Mouse (Mus musculus): ENCODE results near the gene Strn.

The Strn gene

GRCm38 (mm10) chr17:78737096-78737495 is at the start of gene Strn:
Strn (minus strand) TSS chr17:78737196.
- in situ Hi-C loops (cut with MboI; ENCODE audit: low sequenced_read_pairs) = no loop called here

- in situ Hi-C loops (cut with MboI; ENCODE audit: low sequenced_read_pairs) = no loop called here
These were observed 41.8 kb upstream of the Strn start for GRCm38 (mm10) chr17:78778765-78779164.

DNA sequence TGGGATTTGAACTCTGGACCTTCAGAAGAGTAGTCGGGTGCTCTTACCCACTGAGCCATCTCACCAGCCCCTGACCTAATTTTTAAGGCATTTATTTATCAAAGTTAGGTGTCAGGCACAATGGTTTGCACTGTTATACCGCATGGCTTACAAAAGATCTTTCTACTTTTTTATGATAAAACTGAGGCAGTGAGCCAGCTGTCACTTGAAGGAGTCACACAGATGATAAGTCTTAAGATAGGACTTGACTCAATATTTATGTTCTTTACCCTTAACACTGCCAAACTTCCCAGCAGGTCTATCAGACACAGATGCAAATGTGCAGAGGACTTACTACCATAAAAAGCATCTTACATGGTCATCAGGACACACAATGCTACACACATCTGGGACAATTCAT is 35.3 kb upstream of the Strn start:
- in situ Hi-C loops (cut with MboI; ENCODE audit: low sequenced_read_pairs) = no loop called here

GRCm38 (mm10) chr17:78770932-78771331 is 33.9 kb upstream of the Strn start:
- in situ Hi-C loops (cut with MboI; ENCODE audit: low sequenced_read_pairs) = no loop called here

DNA sequence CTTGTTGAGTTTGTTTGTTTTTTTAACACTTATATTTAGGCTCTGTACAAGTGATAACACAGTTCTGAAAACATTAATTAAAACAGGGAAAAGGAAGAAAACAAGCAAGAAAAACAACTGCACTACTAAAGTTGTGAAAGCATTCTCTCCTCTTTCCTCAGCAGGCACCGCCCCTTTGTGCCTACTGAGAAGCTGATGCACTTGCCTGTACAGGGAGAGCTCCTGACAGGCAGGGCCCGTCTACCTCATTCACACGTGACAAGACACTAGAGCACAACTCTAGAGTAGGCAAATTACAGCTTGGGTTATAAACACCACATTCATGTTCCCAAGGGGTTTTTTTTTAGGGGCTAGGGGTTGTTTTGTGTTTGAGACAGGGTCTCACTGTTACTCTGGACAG is 32.3 kb upstream of the Strn start:
- in situ Hi-C loops (cut with MboI; ENCODE audit: low sequenced_read_pairs) = no loop called here

GRCm38 (mm10) chr17:78768937-78769336 is 31.9 kb upstream of the Strn start:
- in situ Hi-C loops (cut with MboI; ENCODE audit: low sequenced_read_pairs) = no loop called here

DNA sequence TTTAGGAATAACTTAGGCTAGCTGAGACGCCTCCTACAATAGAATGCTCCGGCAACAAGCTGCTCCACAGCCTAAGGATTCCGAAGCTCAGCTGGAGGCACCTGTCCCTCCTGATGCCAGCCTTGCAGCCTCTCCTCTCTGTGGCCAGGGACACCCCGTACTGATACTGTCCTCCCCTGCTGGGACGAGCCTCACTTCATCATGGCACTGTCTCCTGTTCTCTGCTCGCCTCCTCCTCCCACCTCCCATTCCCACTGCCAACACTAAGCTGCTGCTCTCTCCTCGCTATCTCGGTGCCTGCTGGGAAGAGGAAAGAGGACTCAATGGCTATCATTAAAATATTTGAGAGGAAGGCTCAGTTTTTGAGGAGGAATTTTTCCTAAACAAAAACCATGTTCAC is 30.6 kb upstream of the Strn start:
- in situ Hi-C loops (cut with MboI; ENCODE audit: low sequenced_read_pairs) = no loop called here

GRCm38 (mm10) chr17:78766084-78766483 is 29.1 kb upstream of the Strn start:
- in situ Hi-C loops (cut with MboI; ENCODE audit: low sequenced_read_pairs) = no loop called here

GRCm38 (mm10) chr17:78763272-78763671 is 26.3 kb upstream of the Strn start:
- in situ Hi-C loops (cut with MboI; ENCODE audit: low sequenced_read_pairs) = no loop called here

- in situ Hi-C loops (cut with MboI; ENCODE audit: low sequenced_read_pairs) = no loop called here
These were observed 16.1 kb upstream of the Strn start for GRCm38 (mm10) chr17:78752938-78753655.

DNA sequence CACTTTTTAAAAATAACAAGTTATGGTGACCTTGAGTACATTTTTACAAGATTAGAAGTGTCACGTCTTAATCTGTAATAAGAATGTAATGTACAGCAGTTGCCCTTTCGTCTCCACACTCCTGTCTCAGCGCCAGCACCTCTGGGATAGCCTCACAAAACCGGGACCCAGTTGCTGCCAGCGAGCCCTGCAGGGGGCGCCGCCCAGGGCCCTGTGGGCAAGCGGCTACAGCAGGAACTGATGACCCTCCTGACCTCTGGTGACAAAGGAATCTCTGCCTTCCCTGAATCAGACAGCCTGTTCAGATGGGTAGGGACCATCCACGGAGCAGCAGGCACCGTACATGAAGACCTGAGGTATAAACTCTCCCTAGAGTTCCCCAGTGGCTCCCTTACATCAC is 15.1 kb upstream of the Strn start:
- in situ Hi-C loops (cut with MboI; ENCODE audit: low sequenced_read_pairs) = no loop called here

- in situ Hi-C loops (cut with MboI; ENCODE audit: low sequenced_read_pairs) = no loop called here
These were observed 11.4 kb upstream of the Strn start for GRCm38 (mm10) chr17:78748440-78748839.

- in situ Hi-C loops (cut with MboI; ENCODE audit: low sequenced_read_pairs) = no loop called here
These were observed 1.4 kb upstream of the Strn start for GRCm38 (mm10) chr17:78738416-78738815.

GRCm38 (mm10) chr17:78737771-78738170 is 775 bp upstream of the Strn start:
- in situ Hi-C loops (cut with MboI; ENCODE audit: low sequenced_read_pairs) = no loop called here

DNA sequence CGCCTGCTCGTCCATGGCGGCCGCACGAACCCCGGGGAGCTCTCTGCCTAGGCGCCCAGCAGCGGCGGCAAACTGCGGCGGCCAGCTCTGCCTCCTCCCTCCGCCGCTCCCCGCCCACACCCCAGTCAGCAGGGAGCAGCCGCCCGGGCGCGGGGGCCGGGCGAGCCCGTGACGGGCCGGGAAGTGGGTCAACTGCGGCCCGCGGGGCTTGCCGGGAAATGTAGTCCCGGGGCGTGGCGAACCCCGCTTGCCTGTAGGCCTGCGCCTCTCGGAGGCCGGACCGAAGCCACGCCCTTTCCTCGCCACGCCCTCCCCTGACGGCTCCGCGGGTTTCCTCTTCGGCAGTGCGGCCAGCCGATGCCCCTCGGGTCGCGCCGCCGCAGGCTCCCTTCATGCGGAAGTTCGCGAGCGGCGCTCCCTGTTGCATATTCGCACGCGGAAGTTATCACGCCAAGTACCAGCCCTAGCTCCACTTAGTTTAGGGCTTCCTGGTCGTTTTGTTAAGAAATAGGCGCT is 465 bp downstream of the Strn start:
- in situ Hi-C loops (cut with MboI; ENCODE audit: low sequenced_read_pairs) = no loop called here

GRCm38 (mm10) chr17:78735731-78736472 is 1.1 kb downstream of the Strn start:
- in situ Hi-C loops (cut with MboI; ENCODE audit: low sequenced_read_pairs) = no loop called here

DNA sequence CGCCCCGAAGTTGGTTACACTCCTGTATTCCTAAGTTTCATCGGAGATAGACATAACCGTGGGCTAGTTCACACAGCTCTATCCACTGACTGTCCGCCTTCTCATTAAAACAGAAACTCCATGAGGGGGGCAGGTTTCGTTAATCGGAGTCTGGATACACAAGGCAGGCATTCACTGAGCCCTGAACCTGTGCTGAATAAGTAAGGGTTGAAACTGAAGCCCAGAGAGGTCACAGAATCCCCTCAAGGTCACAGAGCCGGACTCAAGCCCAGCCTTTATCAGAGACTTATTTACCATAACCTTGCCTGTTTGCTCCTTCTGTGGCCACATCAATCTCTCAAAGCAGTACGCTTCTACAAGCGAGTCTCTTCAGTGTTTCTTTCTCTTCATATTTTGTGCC is 2.2 kb downstream of the Strn start:
- in situ Hi-C loops (cut with MboI; ENCODE audit: low sequenced_read_pairs) = no loop called here

- in situ Hi-C loops (cut with MboI; ENCODE audit: low sequenced_read_pairs) = no loop called here
These were observed 4.9 kb downstream of the Strn start for GRCm38 (mm10) chr17:78732056-78732455.

DNA sequence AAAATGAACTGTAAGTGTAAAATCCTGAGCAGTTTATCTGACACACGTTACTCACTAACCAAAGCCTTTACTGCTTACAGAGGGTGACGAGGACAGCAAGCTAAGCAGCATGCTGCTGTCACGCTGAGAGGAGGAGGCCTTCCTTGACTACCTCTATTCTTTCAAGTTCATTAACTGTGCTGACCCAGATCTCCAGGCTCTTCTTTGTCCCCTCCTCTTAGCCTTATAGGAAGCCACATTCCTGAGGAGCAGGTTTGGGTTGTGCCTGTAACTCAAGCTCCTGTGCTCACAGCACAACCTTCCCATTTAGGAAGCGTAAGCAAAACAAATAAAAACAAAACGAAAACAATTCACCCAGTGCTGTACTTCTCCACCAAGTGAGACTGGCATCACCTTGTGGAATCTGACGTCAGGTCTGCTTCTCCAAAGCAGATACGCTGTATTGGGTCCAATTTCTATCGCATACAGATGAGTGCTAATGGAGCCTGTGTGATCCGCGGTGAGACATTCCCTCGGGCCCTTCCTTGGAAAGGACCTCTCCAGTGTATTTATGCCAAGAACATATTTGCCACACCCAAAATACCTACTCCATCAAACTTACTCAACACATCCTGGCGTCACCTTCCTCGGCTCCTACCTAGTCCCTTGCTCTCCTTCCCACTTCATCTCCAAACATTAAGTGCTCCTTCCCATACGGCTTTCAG is 10.1 kb downstream of the Strn start:
- in situ Hi-C loops (cut with MboI; ENCODE audit: low sequenced_read_pairs) = no loop called here

DNA sequence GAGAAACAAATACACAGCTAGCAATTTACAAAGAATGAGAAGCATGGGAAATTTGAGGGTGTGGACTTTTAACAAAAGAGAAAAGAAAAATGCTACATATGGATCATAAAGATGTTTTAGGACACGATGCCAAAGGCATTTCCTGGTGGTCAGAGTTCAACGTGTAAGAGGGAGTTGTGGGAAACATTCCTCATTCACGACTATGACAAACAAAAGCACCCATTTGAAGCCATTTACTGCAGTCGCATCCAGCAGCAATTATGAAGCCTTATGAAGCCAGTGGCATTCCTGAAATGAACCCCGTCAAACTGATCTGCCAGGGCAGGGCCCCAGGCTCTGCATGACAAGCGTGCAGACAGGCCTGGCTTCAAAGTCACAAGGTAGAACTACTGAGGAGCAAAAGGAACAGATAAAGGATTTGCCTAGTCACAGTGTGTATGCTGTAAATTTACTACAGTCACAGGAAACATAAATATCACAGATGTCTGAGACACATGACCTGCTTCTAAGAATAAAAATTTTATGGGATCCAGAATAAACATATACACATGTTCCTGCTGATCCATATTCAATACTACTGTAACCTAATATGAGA is 12.4 kb downstream of the Strn start:
- in situ Hi-C loops (cut with MboI; ENCODE audit: low sequenced_read_pairs) = no loop called here

- in situ Hi-C loops (cut with MboI; ENCODE audit: low sequenced_read_pairs) = no loop called here
These were observed 15.3 kb downstream of the Strn start for GRCm38 (mm10) chr17:78721690-78722089.
